Mouse (Mus musculus) regulatory T cell (primary cell): ENCODE data around the gene Scyl2.

Experiments
- in situ Hi-C: fragments of 300-600 bp; cut with MboI, MseI; formaldehyde crosslinking; loops from one replicate; pipeline ENCODE4 v1.15.1; 2025; ENCODE audit warnings: high pct_unique_total_duplicates

Gene Scyl2

DNA sequence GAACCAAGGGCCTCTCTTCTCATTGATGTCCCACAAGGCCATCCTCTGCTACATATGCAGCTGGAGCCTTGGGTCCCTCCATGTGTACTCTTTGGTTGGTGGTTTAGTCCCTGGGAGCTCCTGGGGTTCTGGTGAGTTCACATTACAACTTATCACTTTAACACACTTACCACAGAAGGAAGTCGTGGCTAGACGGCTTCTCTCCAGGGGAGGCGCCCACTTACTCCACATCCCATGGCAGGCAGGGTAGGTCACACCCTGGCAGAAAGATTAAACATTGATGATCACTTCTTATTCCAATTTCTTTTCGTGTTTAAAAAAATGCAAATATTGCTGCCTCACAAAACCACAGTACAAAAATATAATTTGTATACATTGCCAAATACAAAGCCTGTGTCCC lies 88.8 kb downstream of the Scyl2 start:
- in situ Hi-C loops, result no loop called here

GRCm38 (mm10) chr10:89595935-89596334 lies 90.2 kb downstream of the Scyl2 start:
- in situ Hi-C loops, result no loop called here

DNA sequence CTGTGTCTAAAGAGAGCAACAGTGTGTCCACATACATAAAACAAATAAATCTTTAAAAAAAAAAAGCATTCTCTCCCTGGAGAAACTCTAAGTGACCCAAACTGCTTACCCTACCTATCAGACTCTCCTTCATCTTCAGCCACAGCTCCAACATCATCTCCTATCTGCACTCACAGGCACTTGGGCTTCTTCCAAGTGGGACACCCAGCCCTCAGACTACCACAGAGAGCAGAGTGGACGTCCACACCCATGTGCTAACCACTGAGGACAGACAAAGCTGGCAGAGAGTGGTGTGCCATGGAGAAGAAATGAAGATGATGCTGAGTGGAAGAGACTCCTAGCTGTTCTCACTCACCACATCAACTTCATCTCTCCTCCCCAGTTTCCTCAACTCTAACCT lies 90.6 kb downstream of the Scyl2 start:
- in situ Hi-C loops, result no loop called here

GRCm38 (mm10) chr10:89594309-89594708 lies 91.8 kb downstream of the Scyl2 start:
- in situ Hi-C loops, result no loop called here

DNA sequence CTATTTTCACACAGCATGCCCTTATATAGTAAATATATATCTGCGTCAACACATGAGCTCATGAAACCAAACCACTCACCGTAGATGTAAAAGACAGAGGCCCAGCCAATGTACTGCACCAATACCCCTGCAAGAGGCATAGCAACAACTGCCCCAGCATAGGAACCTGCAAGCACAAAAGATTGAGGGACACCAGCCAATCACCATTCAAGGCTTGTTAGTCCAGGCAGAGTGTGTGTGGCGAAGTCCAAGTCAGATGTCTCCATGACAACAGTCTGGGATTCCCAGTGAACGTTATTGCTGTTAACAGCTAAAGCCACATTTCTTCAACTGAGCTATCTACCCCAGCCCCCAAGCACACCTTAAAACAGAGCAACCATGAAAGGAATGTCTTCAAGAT lies 93.3 kb downstream of the Scyl2 start:
- in situ Hi-C loops, result no loop called here

DNA sequence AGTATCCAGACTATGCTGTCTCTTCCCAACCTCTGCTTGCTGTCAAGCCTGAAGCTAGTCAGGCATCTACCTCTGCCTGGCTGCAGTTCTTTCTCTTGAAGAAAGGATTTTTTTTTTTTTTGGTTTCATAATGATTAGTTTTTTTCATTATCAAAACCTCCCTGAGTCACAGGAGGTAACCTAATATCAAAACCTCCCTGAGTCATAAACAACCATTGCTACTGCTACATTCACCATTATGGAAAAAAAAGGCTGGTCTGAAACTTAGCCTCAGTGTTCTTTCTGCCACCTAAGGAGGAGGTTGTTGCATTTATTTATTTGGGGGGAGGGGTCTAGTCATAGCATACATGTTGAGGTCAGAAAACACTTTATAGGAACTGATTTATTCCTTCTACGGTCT lies 96.2 kb downstream of the Scyl2 start:
- in situ Hi-C loops, result no loop called here
